Mouse (Mus musculus) Patski (cell line): ENCODE data around the gene Ywhae. TPM values are rescaled to one million over a fixed set of nuclear protein-coding genes. Genes with fewer than 3 reads are reported as not detected.

Experiments
- ATAC-seq: fragments of 100-300 bp; one replicate; pipeline ENCODE4 v1.8.0; 2021
- CTCF ChIA-PET: fragments of 350-600 bp; sonication (Branson Sonifier 250); formaldehyde crosslinking; loops from one replicate; lab custom pipeline; 2022; ENCODE audit warnings: inconsistent platforms; lab: Charles Lee
- POLR2A ChIA-PET: fragments of 350-600 bp; sonication (Branson Sonifier 250); formaldehyde crosslinking; loops from one replicate; lab custom pipeline; 2022; ENCODE audit warnings: antibody characterized with exemption, inconsistent platforms; lab: Charles Lee
- DNase-seq: peaks from one replicate; pipeline ENCODE4 v3.0.0-alpha.2; 2011; ENCODE audit warnings: low read depth, low spot score
- H3K27me3 ChIP-seq: fragments of 371-371 bp; one replicate; pipeline ENCODE4 v1.5.1; 2021
- CTCF ChIP-seq: fragments of 100-300 bp; IDR thresholded peaks from one replicate; pipeline ENCODE4 v1.5.1; 2021
- in situ Hi-C: fragments of 300-500 bp; cut with MboI; formaldehyde crosslinking; loops from 3 replicates; pipeline ENCODE4 v1.11.1; 2018; ENCODE audit warnings: low pct_unique_long_range_greater_than_20kb, mixed read lengths
- polyA plus RNA-seq: library from polyadenylated mRNA; unstranded; gene quantifications from one replicate; pipeline ENCODE4 v1.2.3, GENCODE M21; 2021

The Ywhae gene
- polyA plus RNA-seq, 1 experiment from 2014 or later, result 860 TPM

- DNase-seq (no peak), ATAC-seq (no peak)
- in situ Hi-C loops, result no loop called here
- no peaks in the 10 kb centered on the region for H3K27me3 ChIP-seq
- ChIA-PET POLR2A (no interaction called here), CTCF (interaction anchor here (1.0 kb wide), 2 partner anchors 9 to 14 kb away, joined by 3 read pairs; no protein-coding TSS in a partner anchor)
- TF ChIP-seq CTCF, result no peak
Observed at GRCm38 (mm10) chr11:75764521-75765023, 31.9 kb downstream of the Ywhae start.

GRCm38 (mm10) chr11:75765161-75765560, 32.5 kb downstream of the Ywhae start:
- H3K27me3 ChIP-seq, result no peaks in the 10 kb centered on the region
- no peak for DNase-seq
- ATAC-seq, result no peak
- CTCF ChIA-PET, result no interaction called here
- no peak for TF ChIP-seq CTCF
- in situ Hi-C loops, result no loop called here
- POLR2A ChIA-PET, result no interaction called here

GRCm38 (mm10) chr11:75767014-75767413, 34.3 kb downstream of the Ywhae start:
- ChIA-PET POLR2A (no interaction called here), CTCF (interaction anchor here (1.7 kb wide), 1 partner anchor 9 kb away, joined by 4 read pairs; no protein-coding TSS in a partner anchor)
- in situ Hi-C loops, result no loop called here
- no peak for TF ChIP-seq CTCF
- H3K27me3 ChIP-seq, result no peaks in the 10 kb centered on the region
- DNase-seq (no peak), ATAC-seq (no peak)

GRCm38 (mm10) chr11:75768091-75768989, 35.7 kb downstream of the Ywhae start:
- ATAC-seq (no peak), DNase-seq (no peak)
- H3K27me3 ChIP-seq, result no peaks in the 10 kb centered on the region
- ChIA-PET POLR2A (no interaction called here), CTCF (no interaction called here)
- TF ChIP-seq CTCF, result no peak
- in situ Hi-C loops, result no loop called here

- in situ Hi-C loops, result no loop called here
- ATAC-seq (peak; percentile 87), DNase-seq (no peak)
- ChIA-PET CTCF (interaction anchor here (0.9 to 2.9 kb wide), 3 partner anchors 13 to 291 kb away, joined by 3 to 9 read pairs (median 8); no protein-coding TSS in a partner anchor), POLR2A (no interaction called here)
- peak; percentile 65 for TF ChIP-seq CTCF
- H3K27me3 ChIP-seq, result no peaks in the 10 kb centered on the region
Observed at GRCm38 (mm10) chr11:75769206-75769605, 36.5 kb downstream of the Ywhae start.

GRCm38 (mm10) chr11:75772562-75772961, 39.9 kb downstream of the Ywhae start:
- H3K27me3 ChIP-seq, result no peaks in the 10 kb centered on the region
- ATAC-seq (no peak), DNase-seq (no peak)
- CTCF ChIA-PET, result interaction anchor here (1.2 kb wide), 1 partner anchor 10 kb away, joined by 4 read pairs; no protein-coding TSS in a partner anchor
- no peak for TF ChIP-seq CTCF
- POLR2A ChIA-PET, result no interaction called here
- in situ Hi-C loops, result no loop called here

- DNase-seq (no peak), ATAC-seq (no peak)
- POLR2A ChIA-PET, result no interaction called here
- CTCF ChIA-PET, result interaction anchor here (0.6 to 2.0 kb wide), 2 partner anchors 178 to 191 kb away, joined by 3 to 9 read pairs; no protein-coding TSS in a partner anchor
- in situ Hi-C loops, result no loop called here
- H3K27me3 ChIP-seq, result no peaks in the 10 kb centered on the region
- no peak for TF ChIP-seq CTCF
Observed at GRCm38 (mm10) chr11:75775919-75776318, 43.2 kb downstream of the Ywhae start.

- POLR2A ChIA-PET, result interaction anchor here (0.7 to 1.1 kb wide), 3 partner anchors 123 to 187 kb away, joined by 3 read pairs; no protein-coding TSS in a partner anchor
- peak; percentile 73 for ATAC-seq
- in situ Hi-C loops, result loop anchor here (5.0 to 10.0 kb wide), 4 partner anchors 120 to 623 kb away; partner anchors contain the start of gene Timm22
Observed at GRCm38 (mm10) chr11:75781919-75782318, 49.2 kb downstream of the Ywhae start.

GRCm38 (mm10) chr11:75783799-75784198, 51.1 kb downstream of the Ywhae start:
- DNase-seq, result no peak
- POLR2A ChIA-PET, result no interaction called here
- no peaks in the 10 kb centered on the region for H3K27me3 ChIP-seq
- CTCF ChIA-PET, result interaction anchor here (0.7 to 4.7 kb wide), 5 partner anchors 10 to 302 kb away, joined by 3 to 44 read pairs (median 5); no protein-coding TSS in a partner anchor
- no peak for TF ChIP-seq CTCF
- ATAC-seq, result no peak
- in situ Hi-C loops, result loop anchor here (5.0 to 10.0 kb wide), 4 partner anchors 119 to 621 kb away; partner anchors contain the start of gene Timm22

More at GRCm38 (mm10) chr11:75781919-75782318, 49.2 kb downstream of the Ywhae start:
- peak; percentile 93 for TF ChIP-seq CTCF
- H3K27me3 ChIP-seq, result no peaks in the 10 kb centered on the region
- no peak for DNase-seq
- CTCF ChIA-PET, result interaction anchor here (0.6 to 4.7 kb wide), 20 partner anchors 9 to 324 kb away, joined by 3 to 44 read pairs (median 4); no protein-coding TSS in a partner anchor

- no peaks in the 10 kb centered on the region for H3K27me3 ChIP-seq
- ChIA-PET CTCF (interaction anchor here (1.1 to 1.9 kb wide), 3 partner anchors 17 to 181 kb away, joined by 3 to 6 read pairs (median 4); no protein-coding TSS in a partner anchor), POLR2A (interaction anchor here (0.7 to 1.3 kb wide), 2 partner anchors 76 to 117 kb away, joined by 3 to 4 read pairs; no protein-coding TSS in a partner anchor)
- TF ChIP-seq CTCF, result no peak
- ATAC-seq, result no peak
- in situ Hi-C loops, result loop anchor here (10.0 kb wide), 1 partner anchor 619 kb away; the partner anchor contains the start of gene Timm22
- DNase-seq, result no peak
Observed at GRCm38 (mm10) chr11:75785897-75786296, 53.2 kb downstream of the Ywhae start.
